Mouse (Mus musculus) embryonic facial prominence, embryonic 13.5 days (tissue): ENCODE measurements around the gene Miip. TPM values are rescaled to one million over a fixed set of nuclear protein-coding genes. Genes with fewer than 3 reads are reported as not detected.
A peak's percentile ranks its signal among the peaks of the same experiment; 100 is the strongest.
"Not testable (repeated sequence)": the region's sequence is repeated elsewhere in the genome, so short reads cannot be mapped to it uniquely, and the experiment has no call there.

Experiments
- ATAC-seq: fragments of 200-750 bp; cut with Nextera tagmentation; 2 replicates; pipeline ENCODE4 v1.8.0; 2017; ENCODE audit warnings: low read depth; ENCODE audit not compliant: insufficient number of reproducible peaks, insufficient read depth, low FRiP score, low TSS enrichment
- H3K27ac ChIP-seq: fragments of 300-500 bp; sonication (generic); 2 replicates; pipeline ENCODE4 v1.5.1; 2015; ENCODE audit warnings: moderate library complexity, mild to moderate bottlenecking, inconsistent platforms
- H3K27me3 ChIP-seq: fragments of 300-500 bp; sonication (generic); 2 replicates; pipeline ENCODE4 v1.6.1; 2015; ENCODE audit warnings: mild to moderate bottlenecking, inconsistent platforms
- H3K36me3 ChIP-seq: fragments of 300-500 bp; sonication (generic); 2 replicates; pipeline ENCODE4 v1.6.1; 2015; ENCODE audit warnings: mild to moderate bottlenecking, inconsistent platforms
- H3K4me1 ChIP-seq: fragments of 300-500 bp; sonication (generic); 2 replicates; pipeline ENCODE4 v1.6.1; 2015; ENCODE audit warnings: inconsistent platforms
- H3K4me2 ChIP-seq: fragments of 300-500 bp; sonication (generic); 2 replicates; pipeline ENCODE4 v1.6.1; 2015; ENCODE audit warnings: moderate library complexity, mild to moderate bottlenecking, inconsistent platforms
- H3K4me3 ChIP-seq: fragments of 300-500 bp; sonication (generic); 2 replicates; pipeline ENCODE4 v1.5.1; 2015; ENCODE audit warnings: mild to moderate bottlenecking, inconsistent platforms
- H3K9ac ChIP-seq: fragments of 300-500 bp; sonication (generic); 2 replicates; pipeline ENCODE4 v1.6.1; 2015; ENCODE audit warnings: mild to moderate bottlenecking, inconsistent platforms
- H3K9me3 ChIP-seq: fragments of 300-500 bp; sonication (generic); 2 replicates; pipeline ENCODE4 v1.6.1; 2016; ENCODE audit warnings: inconsistent platforms
- WGBS: fragments of 180-500 bp; shearing (Covaris S2); methylation state at CpG from one replicate; pipeline ENCODE4 v1.1.7; 2015; ENCODE audit warnings: mixed read lengths; 5-methylcytosine and 5-hydroxymethylcytosine counted together
- polyA plus RNA-seq: library from polyadenylated mRNA; unstranded; fragments of >200 nt; fragmentation: Nextera tagmentation; extraction: Ambion mirVana; gene quantifications from 2 replicates; pipeline ENCODE4 v1.2.1, GENCODE M21; 2015

Gene Miip
- polyA plus RNA-seq, 1 experiment from 2014 or later, result 46.1 TPM

GRCm38 (mm10) chr4:147821414-147821813 lies 47.2 kb downstream of the Miip start:
- H3K27ac ChIP-seq, result not testable (repeated sequence)

DNA sequence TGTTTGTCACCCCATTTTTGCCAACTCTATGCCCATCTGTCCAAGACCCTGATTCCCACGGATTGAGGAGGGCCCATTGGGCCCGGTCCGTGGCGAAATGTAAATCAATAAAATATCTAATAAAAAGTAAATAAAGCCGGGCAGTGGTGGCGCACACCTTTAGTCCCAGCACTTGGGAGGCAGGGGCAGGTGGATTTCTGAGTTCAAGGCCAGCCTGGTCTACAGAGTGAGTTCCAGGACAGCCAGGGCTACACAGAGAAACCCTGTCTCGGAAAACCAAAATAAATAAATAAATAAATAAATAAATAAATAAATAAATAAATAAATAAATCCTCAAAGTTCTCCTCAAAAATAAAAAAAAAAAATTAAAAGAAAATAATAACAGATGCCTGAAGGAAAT lies 49.0 kb downstream of the Miip start:
- not testable (repeated sequence) for H3K27ac ChIP-seq, H3K9ac ChIP-seq, H3K27me3 ChIP-seq, H3K4me2 ChIP-seq, H3K4me3 ChIP-seq, H3K4me1 ChIP-seq
- WGBS, result 87% methylated on average over 7 of the region's 7 CpGs
- Histone ChIP-seq H3K36me3 (peaks cover 29% of the 10 kb centered on the region), H3K9me3 (peaks cover 58% of the 10 kb centered on the region)
- ATAC-seq, result 0 out of 2 replicates have a peak, but pooled peaks have one; percentile 11

More at GRCm38 (mm10) chr4:147821414-147821813, 47.2 kb downstream of the Miip start:
- Histone ChIP-seq H3K9me3 (peaks cover 72% of the 10 kb centered on the region), H3K36me3 (peaks cover 47% of the 10 kb centered on the region)
- H3K4me1 ChIP-seq, H3K4me2 ChIP-seq, H3K4me3 ChIP-seq, ATAC-seq, H3K9ac ChIP-seq, H3K27me3 ChIP-seq: not testable (repeated sequence)
- 82% methylated on average over 3 of the region's 3 CpGs for WGBS

- Histone ChIP-seq H3K4me2 (no peak overlapping the region), H3K9ac (no peak overlapping the region), H3K27me3 (no peaks in the 10 kb centered on the region), H3K36me3 (no peaks in the 10 kb centered on the region), H3K9me3 (peaks cover 18% of the 10 kb centered on the region; the same call in 1 of the 2 replicates), H3K27ac (no peak overlapping the region), H3K4me3 (no peak overlapping the region), H3K4me1 (no peaks in the 10 kb centered on the region)
- 82% methylated on average over 2 of the region's 2 CpGs for WGBS
- ATAC-seq, result no peak
Observed at GRCm38 (mm10) chr4:147814592-147815167, 53.9 kb downstream of the Miip start.

GRCm38 (mm10) chr4:147813249-147813765 lies 55.3 kb downstream of the Miip start:
- H3K4me3 ChIP-seq, result no peak overlapping the region
- H3K9me3 ChIP-seq, result peaks cover 9% of the 10 kb centered on the region; the same call in 1 of the 2 replicates
- no peaks in the 10 kb centered on the region for H3K27me3 ChIP-seq
- WGBS, result 44% methylated on average over 5 of the region's 5 CpGs
- H3K4me1 ChIP-seq, result 0 out of 2 replicates have a peak, but pooled peaks cover 5% of the 10 kb centered on the region
- H3K27ac ChIP-seq, result no peak overlapping the region
- ATAC-seq, result no peak
- H3K36me3 ChIP-seq, result no peaks in the 10 kb centered on the region
- no peak overlapping the region for H3K9ac ChIP-seq
- no peak overlapping the region for H3K4me2 ChIP-seq

Other genes with a start within 250 kb of the Miip start
- 2.4 and 2.8 TPM in 2 replicates for gene Zfp979, start 226.3 kb downstream of the Miip start, polyA plus RNA-seq
- gene Zfp534, start 166.3 kb downstream of the Miip start, polyA plus RNA-seq, result not detected in 2 replicates
- 7.6 TPM in 2 replicates for gene Zfp984, start 59.0 kb downstream of the Miip start, polyA plus RNA-seq
- gene Zfp933, start 20.4 kb downstream of the Miip start, polyA plus RNA-seq, result 7.9 and 8.6 TPM in 2 replicates
- 13.8 and 14.9 TPM in 2 replicates for gene Fv1, start 163 bp upstream of the Miip start, polyA plus RNA-seq
- 34.3 and 34.6 TPM in 2 replicates for gene Mfn2, start 35.9 kb upstream of the Miip start, polyA plus RNA-seq
- 68.6 and 76.3 TPM in 2 replicates for gene Plod1, start 68.0 kb upstream of the Miip start, polyA plus RNA-seq
- 14.3 and 17.7 TPM in 2 replicates for gene 2510039O18Rik, start 72.1 kb upstream of the Miip start, polyA plus RNA-seq
- 0.28 and 0.95 TPM in 2 replicates for gene Nppb, start 117.0 kb upstream of the Miip start, polyA plus RNA-seq
- gene Nppa, start 131.9 kb upstream of the Miip start, polyA plus RNA-seq, result 0.25 and 10.7 TPM in 2 replicates
- gene Clcn6, start 170.0 kb upstream of the Miip start, polyA plus RNA-seq, result 8.7 and 8.8 TPM in 2 replicates
- 20.8 and 22.4 TPM in 2 replicates for gene Mthfr, start 170.3 kb upstream of the Miip start, polyA plus RNA-seq
- 9.7 and 10.1 TPM in 2 replicates for gene Agtrap, start 219.2 kb upstream of the Miip start, polyA plus RNA-seq